Mouse (Mus musculus): ENCODE measurements around the gene Ppl.

- TF ChIP-seq CTCF (IDR thresholded peaks at IDR 0.05; ENCODE audit: low read depth) (no peak), EP300 (IDR thresholded peaks at IDR 0.05; ENCODE audit: low read depth) (no peak)
Observed at GRCm38 (mm10) chr16:5131251-5131922, 834 bp downstream of the Ppl start.

All from liver, postnatal 0 days (tissue).